Mouse (Mus musculus) small intestine, adult 2 months (tissue): Measurements from ENCODE around the gene Rsph3a.
A peak's percentile ranks its signal among the peaks of the same experiment; 100 is the strongest.

Source experiments
- CTCF ChIP-seq: fragments of 200-500 bp; IDR thresholded peaks from 2 replicates; pipeline ENCODE4 v1.5.1; 2012; ENCODE audit warnings: low read depth, mild to moderate bottlenecking, control low read depth, inconsistent platforms, low read length, moderate library complexity, mixed read lengths; ENCODE audit not compliant: insufficient replicate concordance, insufficient read length; ENCODE audit errors: extremely low read depth
- POLR2A ChIP-seq: fragments of 200-500 bp; IDR thresholded peaks from 2 replicates; pipeline ENCODE4 v1.6.1; 2012; ENCODE audit warnings: low read depth, mild to moderate bottlenecking, control low read depth, inconsistent platforms, low read length, moderate library complexity

- TF ChIP-seq POLR2A (no peak), CTCF (peak; percentile 45; the same call in 1 of the 2 replicates)
Observed at GRCm38 (mm10) chr17:7939640-7940039, 5.8 kb upstream of the Rsph3a start.
